Mouse (Mus musculus) liver, embryonic 12.5 days (tissue): ENCODE measurements around the gene Jsrp1. TPM values are rescaled to one million over a fixed set of nuclear protein-coding genes. Genes with fewer than 3 reads are reported as not detected.

ENCODE experiments used
- ATAC-seq: fragments of 200-750 bp; cut with Nextera tagmentation; 2 replicates; pipeline ENCODE4 v1.8.0; 2017; ENCODE audit warnings: moderate number of reproducible peaks, mild to moderate bottlenecking, moderate library complexity
- H3K27ac ChIP-seq: fragments of 300-500 bp; sonication (generic); 2 replicates; pipeline ENCODE4 v1.5.1; 2016; ENCODE audit warnings: mild to moderate bottlenecking
- H3K27me3 ChIP-seq: fragments of 300-500 bp; sonication (generic); replicated peaks from 2 replicates; pipeline ENCODE4 v1.6.1; 2016; ENCODE audit warnings: mild to moderate bottlenecking, moderate library complexity
- H3K36me3 ChIP-seq: fragments of 300-500 bp; sonication (generic); 2 replicates; pipeline ENCODE4 v1.6.1; 2016; ENCODE audit warnings: mild to moderate bottlenecking, moderate library complexity
- H3K4me1 ChIP-seq: fragments of 300-500 bp; sonication (generic); 2 replicates; pipeline ENCODE4 v1.6.1; 2016
- H3K4me2 ChIP-seq: fragments of 300-500 bp; sonication (generic); 2 replicates; pipeline ENCODE4 v1.6.1; 2016; ENCODE audit warnings: mild to moderate bottlenecking, moderate library complexity
- H3K4me3 ChIP-seq: fragments of 300-500 bp; sonication (generic); 2 replicates; pipeline ENCODE4 v1.5.1; 2016; ENCODE audit warnings: mild to moderate bottlenecking, moderate library complexity
- H3K9ac ChIP-seq: fragments of 300-500 bp; sonication (generic); 2 replicates; pipeline ENCODE4 v1.6.1; 2016; ENCODE audit warnings: mild to moderate bottlenecking, moderate library complexity
- H3K9me3 ChIP-seq: fragments of 300-500 bp; sonication (generic); replicated peaks from 2 replicates; pipeline ENCODE4 v1.6.1; 2016; ENCODE audit warnings: mild to moderate bottlenecking, moderate library complexity
- WGBS: fragments of 180-500 bp; shearing (Covaris S2); methylation state at CpG from one replicate; pipeline ENCODE4 v1.1.7; 2016; ENCODE audit not compliant: insufficient replicate concordance; 5-methylcytosine and 5-hydroxymethylcytosine counted together
- polyA plus RNA-seq: library from polyadenylated mRNA; unstranded; fragments of >200 nt; fragmentation: Nextera tagmentation; extraction: Ambion mirVana; gene quantifications from 2 replicates; pipeline ENCODE4 v1.2.1, GENCODE M21; 2016

Gene Jsrp1
- polyA plus RNA-seq, 1 experiment from 2014 or later = 0.46 TPM

GRCm38 (mm10) chr10:80806341-80807056 lies 6.8 kb downstream of the Jsrp1 start:
- peak overlapping the region; percentile 65 for H3K9ac ChIP-seq
- H3K4me1 ChIP-seq = peaks cover 60% of the 10 kb centered on the region
- peak overlapping the region; percentile 88 for H3K4me2 ChIP-seq
- peak overlapping the region; percentile 53; the same call in 1 of the 2 replicates for H3K27ac ChIP-seq
- H3K36me3 ChIP-seq = peaks cover 42% of the 10 kb centered on the region
- H3K9me3 ChIP-seq = no peaks in the 10 kb centered on the region
- WGBS = 55% methylated on average over 34 of the region's 34 CpGs
- no peak for ATAC-seq
- H3K27me3 ChIP-seq = peaks cover 54% of the 10 kb centered on the region
- H3K4me3 ChIP-seq = peak overlapping the region; percentile 56

DNA sequence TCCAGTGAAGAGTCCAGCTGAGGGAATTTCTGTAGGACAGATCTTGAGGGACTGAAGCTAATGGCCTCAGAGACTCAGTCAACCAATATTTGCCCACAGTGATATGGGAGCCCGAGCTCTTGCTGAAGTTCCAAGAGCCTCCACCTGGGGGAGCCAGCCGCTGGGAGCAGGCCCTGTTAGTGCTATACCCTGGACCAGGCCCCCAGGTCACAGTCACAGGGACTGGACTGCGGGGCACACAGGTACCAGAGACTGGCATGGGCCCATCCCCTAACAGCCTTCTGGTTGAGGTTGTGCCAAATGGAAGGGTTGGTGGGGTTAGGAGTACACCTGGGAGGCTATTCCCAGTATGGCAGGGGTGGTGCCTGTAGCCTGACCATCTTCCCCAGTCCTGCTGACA lies 7.4 kb downstream of the Jsrp1 start:
- 17% methylated on average over 3 of the region's 3 CpGs for WGBS

DNA sequence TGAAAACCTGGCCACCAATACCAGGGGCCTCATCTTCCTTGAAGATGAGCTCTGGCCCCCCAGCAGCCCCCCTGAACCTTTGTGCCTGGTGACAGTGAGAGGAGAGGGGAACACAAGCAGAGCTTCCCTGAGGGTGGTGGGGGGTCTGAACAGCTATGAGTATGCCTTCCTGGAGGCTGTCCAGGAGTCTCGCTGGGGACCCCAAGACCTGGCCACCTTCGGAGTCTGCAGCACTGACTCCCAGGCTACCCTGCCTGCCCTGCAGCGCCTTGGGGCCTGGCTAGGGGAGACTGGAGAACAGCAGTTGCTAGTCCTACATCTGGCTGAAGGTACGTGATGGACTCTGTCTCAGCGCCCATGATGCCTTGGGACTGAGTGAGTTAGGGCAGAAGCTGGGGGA lies 8.0 kb downstream of the Jsrp1 start:
- ATAC-seq = 0 out of 2 replicates have a peak, but pooled peaks have one; percentile 3
- Histone ChIP-seq H3K36me3 (peaks cover 53% of the 10 kb centered on the region), H3K4me3 (no peak overlapping the region), H3K27ac (peak overlapping the region; percentile 26; the same call in 1 of the 2 replicates), H3K27me3 (peaks cover 43% of the 10 kb centered on the region), H3K4me2 (no peak overlapping the region), H3K9me3 (no peaks in the 10 kb centered on the region), H3K4me1 (peaks cover 68% of the 10 kb centered on the region), H3K9ac (no peak overlapping the region)
- 84% methylated on average over 5 of the region's 5 CpGs for WGBS

More for the DNA sequence above, 7.4 kb downstream of the Jsrp1 start:
- Histone ChIP-seq H3K27me3 (peaks cover 49% of the 10 kb centered on the region), H3K9me3 (no peaks in the 10 kb centered on the region), H3K9ac (no peak overlapping the region), H3K27ac (0 out of 2 replicates have a peak overlapping the region, but pooled peaks have one; percentile 26), H3K36me3 (peaks cover 47% of the 10 kb centered on the region), H3K4me2 (peak overlapping the region; percentile 88; the same call in 1 of the 2 replicates), H3K4me3 (no peak overlapping the region), H3K4me1 (peaks cover 64% of the 10 kb centered on the region)
- peak; percentile 63 for ATAC-seq

DNA sequence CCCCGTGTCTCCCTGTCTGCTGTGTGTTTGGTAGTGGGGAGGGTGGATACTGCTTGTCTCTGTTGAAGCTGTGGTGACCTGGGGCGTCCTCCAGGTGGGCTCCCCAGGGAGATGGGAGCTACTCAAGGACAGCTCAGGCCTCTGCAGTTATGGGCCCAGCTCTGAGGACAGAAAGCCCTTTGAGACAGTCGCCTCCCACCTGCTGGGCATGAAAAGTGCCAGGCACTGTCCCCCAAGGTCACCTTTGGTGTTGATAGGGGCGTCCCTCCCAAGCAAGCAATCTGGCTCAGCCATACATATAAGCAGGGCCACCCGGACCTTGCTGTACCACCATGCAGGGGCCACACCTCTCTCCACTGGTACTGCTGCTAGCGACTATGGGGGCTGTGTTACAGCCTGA lies 8.4 kb downstream of the Jsrp1 start, which contains the start of gene Amh:
Gene Amh (plus strand): TSS at position 328 of the 400 bp plus-strand sequence.
- H3K4me2 ChIP-seq = peak within 1 kb of the TSS; percentile 88; the same call in 1 of the 2 replicates
- peaks cover 38% of the 10 kb centered on the region for H3K27me3 ChIP-seq
- no peak within 1 kb of the TSS for H3K4me3 ChIP-seq
- peaks cover 68% of the 10 kb centered on the region for H3K4me1 ChIP-seq
- H3K9me3 ChIP-seq = no peaks in the 10 kb centered on the region
- no peak within 1 kb of the TSS for H3K9ac ChIP-seq
- 66% methylated on average over 6 of the region's 6 CpGs for WGBS
- peak within 1 kb of the TSS; percentile 26; the same call in 1 of the 2 replicates for H3K27ac ChIP-seq
- peaks cover 57% of the 10 kb centered on the region for H3K36me3 ChIP-seq
- ATAC-seq = no peak

GRCm38 (mm10) chr10:80804340-80804739 lies 9.0 kb downstream of the Jsrp1 start:
- Histone ChIP-seq H3K27ac (no peak overlapping the region), H3K4me1 (peaks cover 72% of the 10 kb centered on the region), H3K4me3 (no peak overlapping the region), H3K4me2 (no peak overlapping the region), H3K27me3 (peaks cover 33% of the 10 kb centered on the region), H3K36me3 (peaks cover 59% of the 10 kb centered on the region), H3K9ac (no peak overlapping the region), H3K9me3 (no peaks in the 10 kb centered on the region)
- WGBS = 95% methylated on average over 2 of the region's 2 CpGs
- ATAC-seq = no peak

DNA sequence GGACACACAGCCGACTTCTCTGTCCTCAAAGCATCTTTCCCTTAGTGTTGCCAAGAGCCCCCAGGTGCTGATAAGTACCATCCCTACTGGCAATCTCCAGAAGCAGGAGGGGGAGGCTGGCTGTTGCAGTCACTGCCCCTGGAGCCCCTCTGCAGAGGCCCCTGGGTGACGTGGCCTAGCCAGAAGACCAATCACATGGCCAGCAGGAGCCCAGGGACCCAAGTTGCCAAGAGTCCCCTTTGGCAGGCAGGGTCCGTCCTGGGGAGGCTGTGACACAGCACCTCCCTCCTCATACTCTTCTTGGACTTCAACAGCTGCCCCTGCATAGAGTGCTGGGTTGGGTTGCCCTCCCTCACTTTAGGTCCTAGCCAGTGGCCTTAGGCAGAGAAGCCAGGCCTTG lies 10.3 kb downstream of the Jsrp1 start:
- H3K4me2 ChIP-seq = no peak overlapping the region
- WGBS = 72% methylated on average over 3 of the region's 3 CpGs
- no peak overlapping the region for H3K27ac ChIP-seq
- H3K4me1 ChIP-seq = peaks cover 61% of the 10 kb centered on the region
- H3K36me3 ChIP-seq = peaks cover 59% of the 10 kb centered on the region
- H3K4me3 ChIP-seq = no peak overlapping the region
- no peak for ATAC-seq
- H3K9me3 ChIP-seq = no peaks in the 10 kb centered on the region
- H3K27me3 ChIP-seq = peaks cover 19% of the 10 kb centered on the region
- H3K9ac ChIP-seq = no peak overlapping the region

GRCm38 (mm10) chr10:80802204-80802912 lies 10.9 kb downstream of the Jsrp1 start:
- Histone ChIP-seq H3K4me1 (peaks cover 56% of the 10 kb centered on the region), H3K9me3 (no peaks in the 10 kb centered on the region), H3K27me3 (peaks cover 13% of the 10 kb centered on the region), H3K9ac (no peak overlapping the region), H3K36me3 (peaks cover 59% of the 10 kb centered on the region), H3K4me3 (no peak overlapping the region), H3K27ac (peak overlapping the region; percentile 10; the same call in 1 of the 2 replicates), H3K4me2 (no peak overlapping the region)
- WGBS = 83% methylated on average over 10 of the region's 10 CpGs
- ATAC-seq = no peak

- Histone ChIP-seq H3K36me3 (peaks cover 73% of the 10 kb centered on the region), H3K4me2 (peak overlapping the region; percentile 83), H3K9me3 (no peaks in the 10 kb centered on the region), H3K27ac (peak overlapping the region; percentile 97), H3K27me3 (no peaks in the 10 kb centered on the region), H3K4me3 (peak overlapping the region; percentile 87), H3K4me1 (peaks cover 42% of the 10 kb centered on the region), H3K9ac (peak overlapping the region; percentile 93)
- 1% methylated on average over 18 of the region's 18 CpGs for WGBS
- no peak for ATAC-seq
Measured at GRCm38 (mm10) chr10:80799070-80799566, 14.2 kb downstream of the Jsrp1 start.

GRCm38 (mm10) chr10:80798150-80799006 lies 14.9 kb downstream of the Jsrp1 start, which contains the start of the genes Sf3a2 and Plekhj1:
Gene Sf3a2, plus strand, starts transcription at chr10:80798198.
Gene Plekhj1, minus strand, starts transcription at chr10:80798626.
- 1% methylated on average over 104 of the region's 104 CpGs for WGBS
- Histone ChIP-seq H3K9me3 (no peaks in the 10 kb centered on the region), H3K27ac (peak within 1 kb of the TSS; percentile 97), H3K4me2 (peak within 1 kb of the TSS; percentile 83), H3K4me1 (peaks cover 45% of the 10 kb centered on the region), H3K9ac (peak within 1 kb of the TSS; percentile 93), H3K27me3 (no peaks in the 10 kb centered on the region), H3K36me3 (peaks cover 73% of the 10 kb centered on the region), H3K4me3 (peak within 1 kb of the TSS; percentile 87)
- peak; percentile 91 for ATAC-seq

GRCm38 (mm10) chr10:80797186-80798149 lies 15.8 kb downstream of the Jsrp1 start:
- H3K36me3 ChIP-seq = peaks cover 73% of the 10 kb centered on the region

More at GRCm38 (mm10) chr10:80797186-80798149, 15.8 kb downstream of the Jsrp1 start:
- Histone ChIP-seq H3K4me3 (peak overlapping the region; percentile 87), H3K4me1 (peaks cover 46% of the 10 kb centered on the region), H3K9ac (peak overlapping the region; percentile 93), H3K9me3 (no peaks in the 10 kb centered on the region), H3K27me3 (no peaks in the 10 kb centered on the region), H3K27ac (peak overlapping the region; percentile 97), H3K4me2 (peak overlapping the region; percentile 83)
- 1% methylated on average over 59 of the region's 59 CpGs for WGBS
- peak; percentile 59 for ATAC-seq
